8 mouse cellular contexts compared by ENCODE assay signal in the genomic region with DNA sequence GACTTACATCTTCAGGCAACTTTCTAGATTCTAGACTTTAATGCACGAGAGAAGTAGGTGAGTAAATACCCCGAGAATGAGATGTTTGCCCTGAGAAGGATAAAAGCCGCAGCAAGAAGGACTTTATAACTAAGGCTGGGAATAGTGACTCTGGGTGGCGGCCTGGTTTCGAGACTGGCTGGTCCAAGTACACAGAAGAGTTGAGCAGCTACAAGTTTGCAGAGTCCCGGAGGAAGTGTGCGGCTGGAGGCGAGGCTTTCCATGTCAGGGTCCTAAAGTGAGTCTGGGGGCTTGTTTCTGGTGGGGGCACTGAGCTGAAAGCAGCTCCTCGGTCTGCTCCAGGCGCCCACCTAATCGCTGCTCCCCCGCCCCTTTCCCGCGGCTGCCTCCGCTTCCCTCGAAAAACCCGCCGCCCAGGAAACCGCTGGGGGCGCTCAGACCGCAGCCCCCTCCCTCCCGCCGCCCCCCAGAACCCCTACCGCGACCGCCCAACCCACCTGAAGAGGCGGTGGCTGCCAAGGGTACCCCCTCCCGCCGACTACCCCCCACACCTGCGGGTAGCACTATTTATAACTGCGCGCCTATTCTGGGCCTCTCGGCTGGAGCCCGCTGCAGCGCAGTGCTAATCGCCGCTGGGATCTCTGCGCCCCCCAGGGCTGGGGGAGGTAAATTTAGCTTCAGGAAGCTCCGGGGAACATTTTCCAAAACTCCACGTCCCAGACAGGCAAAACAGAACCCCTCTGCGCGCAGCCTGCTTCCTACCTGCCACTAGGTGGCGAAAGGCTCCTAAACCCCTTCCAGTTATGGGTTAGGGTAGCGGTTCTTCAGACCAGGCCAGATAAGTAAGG. TPM values are rescaled to one million over a fixed set of nuclear protein-coding genes. Genes with fewer than 3 reads are reported as not detected.
DNase-seq lines count a peak whose midpoint lies in the region; ATAC-seq and TF ChIP-seq lines count a peak whose summit lies in the region.

No protein-coding gene starts in this region.

- intact Hi-C loops in heart, adult 2 months (cut with DNase I), result loop anchor here (1.0 to 5.0 kb wide), 4 partner anchors 13 to 91 kb away; a partner anchor contains a TSS

- H3K4me1 ChIP-seq in heart, adult 2 months (ENCODE audit: control insufficient read depth, insufficient read depth, low read length), result peaks cover 2% of the 10 kb centered on the region
- peaks cover 10% of the 10 kb centered on the region; the same call in 1 of the 2 replicates for H3K4me1 ChIP-seq in kidney, adult 2 months (ENCODE audit: control insufficient read depth, insufficient read depth, low read length)
- H3K4me1 ChIP-seq in lung, embryonic 16.5 days (replicated peaks; ENCODE audit: control insufficient read depth, insufficient read depth, low read length), result peaks cover 15% of the 10 kb centered on the region

- TF ChIP-seq EP300 in heart, adult 2 months (IDR thresholded peaks at IDR 0.05; ENCODE audit: insufficient read depth, low read depth, low read length), result 0 out of 2 replicates have a peak, but pooled peaks have one; percentile 65

- peak; percentile 89 for DNase-seq in 3T3-L1 (ENCODE audit: low read depth, low spot score)
- peak; percentile 87 for DNase-seq in MN1 (ENCODE audit: low spot score)
- DNase-seq in embryo, embryonic 10 days (ENCODE audit: low spot score), result peak; percentile 92
- peak; percentile 75 to 79 for DNase-seq in heart, adult 2 months
- DNase-seq in kidney, adult 2 months, result peak; percentile 82
- peak; percentile 86 for DNase-seq in retina, postnatal 1 day

- H3K27me3 ChIP-seq in heart, adult 2 months (ENCODE audit: control insufficient read depth, insufficient read depth, low read length), result no peaks in the 10 kb centered on the region
- no peaks in the 10 kb centered on the region for H3K27me3 ChIP-seq in kidney, adult 2 months (replicated peaks; ENCODE audit: control insufficient read depth, insufficient read depth, low read length)
- no peaks in the 10 kb centered on the region for H3K27me3 ChIP-seq in lung, embryonic 16.5 days (ENCODE audit: control insufficient read depth, insufficient read depth, low read depth, low read length)

- ATAC-seq in lung, embryonic 16.5 days (ENCODE audit: low read depth), result no peak
- no peak for ATAC-seq in inflammation-experienced regulatory T-cells, adult 6 months

- peak overlapping the region; percentile 99 for H3K4me2 ChIP-seq in lung, embryonic 16.5 days (ENCODE audit: low read depth, low read length)

- H3K9me3 ChIP-seq in lung, embryonic 16.5 days (ENCODE audit: control insufficient read depth, low read length), result no peaks in the 10 kb centered on the region

- 1% methylated on average over 38 of the region's 44 CpGs for whole genome bisulfite sequencing in heart, adult 2 months
- WGBS in kidney, adult 2 months, result 1% methylated on average over 44 of the region's 44 CpGs
- WGBS in lung, embryonic 16.5 days, result under 1% methylated on average over 43 of the region's 44 CpGs

- H3K9ac ChIP-seq in heart, adult 2 months (ENCODE audit: low read depth, low read length), result peak overlapping the region; percentile 54
- peak overlapping the region; percentile 78 for H3K9ac ChIP-seq in lung, embryonic 16.5 days (ENCODE audit: low read length)

- H3K27ac ChIP-seq in heart, adult 2 months, result peak overlapping the region; percentile 99
- H3K27ac ChIP-seq in kidney, adult 2 months (ENCODE audit: insufficient read depth, low read depth, low read length), result peak overlapping the region; percentile 6
- peak overlapping the region; percentile 60 for H3K27ac ChIP-seq in lung, embryonic 16.5 days (ENCODE audit: low read length)

- TF ChIP-seq CTCF in heart, adult 2 months (IDR thresholded peaks at IDR 0.05), result peak; percentile 91
- TF ChIP-seq CTCF in kidney, adult 2 months (conservative IDR thresholded peaks at IDR 0.05; ENCODE audit: insufficient read depth, insufficient read length, low read depth, low read length), result peak; percentile 90

- H3K36me3 ChIP-seq in heart, adult 2 months (ENCODE audit: control insufficient read depth, insufficient read depth, low read length), result no peaks in the 10 kb centered on the region
- no peaks in the 10 kb centered on the region for H3K36me3 ChIP-seq in kidney, adult 2 months (ENCODE audit: control insufficient read depth, insufficient read depth, low read length)
- no peaks in the 10 kb centered on the region for H3K36me3 ChIP-seq in lung, embryonic 16.5 days (ENCODE audit: control insufficient read depth, insufficient read depth, low read length)

- H3K4me3 ChIP-seq in heart, adult 2 months, result peak overlapping the region; percentile 83
- H3K4me3 ChIP-seq in kidney, adult 2 months (ENCODE audit: insufficient read depth, low read depth, low read length), result peak overlapping the region; percentile 65
- peak overlapping the region; percentile 73 for H3K4me3 ChIP-seq in lung, embryonic 16.5 days (ENCODE audit: low read length)

- H3K79me2 ChIP-seq in heart, adult 2 months (replicated peaks; ENCODE audit: control insufficient read depth, insufficient read depth, low read length), result no peaks in the 10 kb centered on the region

- TF ChIP-seq POLR2A in heart, adult 2 months (IDR thresholded peaks at IDR 0.05; ENCODE audit: insufficient read depth, low read depth, low read length), result no peak
- no peak for TF ChIP-seq POLR2A in kidney, adult 2 months (IDR thresholded peaks at IDR 0.05; ENCODE audit: low read depth, low read length)

RNA-seq across cellular contexts. Expression of a gene that starts 1.5 kb away (rescaled TPM):
- total RNA-seq in heart, adult 2 months (2021), result 10 to 100 TPM; 20.5 to 23.4 TPM
- 21.5 and 21.9 TPM in 2 replicates for polyA plus RNA-seq in heart, adult 2 months (2012; rRNA removed)
- polyA plus RNA-seq in kidney, adult 2 months (2012; rRNA removed), result 54.3 and 58.8 TPM in 2 replicates
- polyA plus RNA-seq in lung, embryonic 16.5 days (2015; fragmentation: Nextera tagmentation; extraction: Ambion mirVana), result 4.8 and 5.9 TPM in 2 replicates
- 10 to 100 TPM; 11.1 to 16.2 (median 11.4) TPM for polyA plus RNA-seq in inflammation-experienced regulatory T-cells, adult 6 months (2017; shearing (Covaris generic))

RNA-seq across cellular contexts. Expression of a gene that starts 6.6 kb away (rescaled TPM):
- not detected for total RNA-seq in heart, adult 2 months (2021)
- polyA plus RNA-seq in heart, adult 2 months (2012; rRNA removed), result 2.1 and 5.4 TPM in 2 replicates
- 0.15 TPM in 1 of 2 replicates, not detected in the other for polyA plus RNA-seq in kidney, adult 2 months (2012; rRNA removed)
- polyA plus RNA-seq in lung, embryonic 16.5 days (2015; fragmentation: Nextera tagmentation; extraction: Ambion mirVana), result 0.21 TPM in 1 of 2 replicates, not detected in the other
- polyA plus RNA-seq in inflammation-experienced regulatory T-cells, adult 6 months (2017; shearing (Covaris generic)), result under 1 TPM in 1 of 3 experiments, not detected in 2; 0.38 TPM

RNA-seq across cellular contexts. Expression of a gene that starts 15.6 kb away (rescaled TPM):
- total RNA-seq in heart, adult 2 months (2021), result 10 to 100 TPM; 56.1 to 59.7 TPM
- polyA plus RNA-seq in heart, adult 2 months (2012; rRNA removed), result 81.3 and 89.8 TPM in 2 replicates
- 54.6 and 56.7 TPM in 2 replicates for polyA plus RNA-seq in kidney, adult 2 months (2012; rRNA removed)
- 24.0 and 26.9 TPM in 2 replicates for polyA plus RNA-seq in lung, embryonic 16.5 days (2015; fragmentation: Nextera tagmentation; extraction: Ambion mirVana)
- 10 to 100 TPM; 43.1 to 63.7 (median 57.5) TPM for polyA plus RNA-seq in inflammation-experienced regulatory T-cells, adult 6 months (2017; shearing (Covaris generic))

RNA-seq across cellular contexts. Expression of a gene that starts 22.2 kb away (rescaled TPM):
- total RNA-seq in heart, adult 2 months (2021), result 1 to 10 TPM; 3.3 to 3.5 TPM
- polyA plus RNA-seq in heart, adult 2 months (2012; rRNA removed), result 9.0 and 10.7 TPM in 2 replicates
- polyA plus RNA-seq in kidney, adult 2 months (2012; rRNA removed), result 6.8 and 7.3 TPM in 2 replicates
- polyA plus RNA-seq in lung, embryonic 16.5 days (2015; fragmentation: Nextera tagmentation; extraction: Ambion mirVana), result 490 and 518 TPM in 2 replicates
- 100 to 1,000 TPM in 1 of 3 experiments, 10 to 100 TPM in 2; 23.3 to 176 (median 34.8) TPM for polyA plus RNA-seq in inflammation-experienced regulatory T-cells, adult 6 months (2017; shearing (Covaris generic))

RNA-seq across cellular contexts. Expression of a gene that starts 22.2 kb away (rescaled TPM):
- total RNA-seq in heart, adult 2 months (2021), result 10 to 100 TPM; 31.6 to 32.0 TPM
- polyA plus RNA-seq in heart, adult 2 months (2012; rRNA removed), result 32.4 and 50.5 TPM in 2 replicates
- 53.2 and 57.2 TPM in 2 replicates for polyA plus RNA-seq in kidney, adult 2 months (2012; rRNA removed)
- polyA plus RNA-seq in lung, embryonic 16.5 days (2015; fragmentation: Nextera tagmentation; extraction: Ambion mirVana), result 110 and 114 TPM in 2 replicates
- polyA plus RNA-seq in inflammation-experienced regulatory T-cells, adult 6 months (2017; shearing (Covaris generic)), result 10 to 100 TPM; 31.2 to 34.1 (median 33.7) TPM

Comparison
In these comparisons a context has a peak if more than half of its experiments do, and no peak if none do; other contexts are left out.
1. H3K27ac ChIP-seq: peak in every context shown above with its lines; median percentile 99 in heart, adult 2 months; 60 in lung, embryonic 16.5 days; 6 in kidney, adult 2 months.